Mouse (Mus musculus) heart, postnatal 14 days (tissue): Measurements from ENCODE around the gene Pdk1. TPM values are rescaled to one million over a fixed set of nuclear protein-coding genes. Genes with fewer than 3 reads are reported as not detected.
"Not testable (repeated sequence)": the region's sequence is repeated elsewhere in the genome, so short reads cannot be mapped to it uniquely, and the experiment has no call there.

Experiments used
- DNase-seq, 2 experiments: peaks; one replicate each; pipeline ENCODE4 v3.0.0; 2021 to 2022
- intact Hi-C: fragments of 180-260 bp; cut with DNase I; formaldehyde crosslinking; loops from one replicate; pipeline ENCODE4 v1.15.1; 2025
- total RNA-seq, 2 experiments: library from RNA; stranded (reverse); gene quantifications; 2 replicates each; pipeline ENCODE4 v1.2.3; 2021

Gene Pdk1
- total RNA-seq, 2 experiments from 2014 or later = 98.2 to 107 TPM

GRCm38 (mm10) chr2:71873474-71874322 lies 674 bp downstream of the Pdk1 start:
- intact Hi-C loops = no loop called here
- DNase-seq = peak in 1 of 2 experiments; percentile 32

GRCm38 (mm10) chr2:71874422-71874821 lies 1.4 kb downstream of the Pdk1 start:
- no peak for DNase-seq
- intact Hi-C loops = no loop called here

- DNase-seq = no peak
- intact Hi-C loops = no loop called here
Observed at GRCm38 (mm10) chr2:71874836-71875235, 1.8 kb downstream of the Pdk1 start.

DNA sequence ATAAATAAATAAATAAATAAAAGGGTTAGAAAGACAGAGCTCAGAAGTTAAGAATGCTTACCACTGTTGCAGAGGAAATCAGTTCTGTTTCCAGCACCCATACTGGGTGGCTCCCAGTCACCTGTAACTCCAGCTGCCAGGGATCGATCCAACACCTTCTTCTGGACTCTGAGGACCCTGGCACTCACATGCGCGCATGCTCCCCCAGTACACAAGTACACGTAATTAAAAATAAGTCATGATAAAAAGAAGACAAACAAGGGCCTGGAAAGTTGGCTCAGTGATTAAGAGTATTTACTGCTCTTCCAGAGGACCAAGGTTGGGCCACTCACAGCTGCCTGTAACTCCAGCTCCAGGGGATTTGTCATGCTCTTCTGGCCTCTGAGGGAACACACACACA lies 4.8 kb downstream of the Pdk1 start:
- no peak for DNase-seq
- intact Hi-C loops = no loop called here

DNA sequence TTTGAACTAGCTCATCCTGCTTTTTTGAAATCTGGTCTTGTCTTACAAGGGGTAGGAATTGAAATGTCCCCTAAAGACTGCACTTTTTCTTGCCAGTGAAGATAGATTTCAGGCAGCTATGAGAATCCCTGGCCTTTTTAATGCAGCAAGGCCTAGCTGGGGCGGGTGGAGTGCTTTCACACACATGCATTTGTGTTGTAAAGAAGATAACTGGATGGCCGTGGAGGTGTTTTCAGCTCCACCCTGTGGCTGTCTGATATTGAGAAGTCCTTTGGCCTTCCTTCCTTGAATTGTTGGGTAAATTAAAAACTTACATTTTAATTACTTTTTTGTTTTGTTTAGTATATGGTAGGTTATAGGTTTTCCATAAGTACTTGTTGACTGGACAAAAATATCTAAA lies 5.4 kb downstream of the Pdk1 start:
- intact Hi-C loops = no loop called here
- no peak for DNase-seq

DNA sequence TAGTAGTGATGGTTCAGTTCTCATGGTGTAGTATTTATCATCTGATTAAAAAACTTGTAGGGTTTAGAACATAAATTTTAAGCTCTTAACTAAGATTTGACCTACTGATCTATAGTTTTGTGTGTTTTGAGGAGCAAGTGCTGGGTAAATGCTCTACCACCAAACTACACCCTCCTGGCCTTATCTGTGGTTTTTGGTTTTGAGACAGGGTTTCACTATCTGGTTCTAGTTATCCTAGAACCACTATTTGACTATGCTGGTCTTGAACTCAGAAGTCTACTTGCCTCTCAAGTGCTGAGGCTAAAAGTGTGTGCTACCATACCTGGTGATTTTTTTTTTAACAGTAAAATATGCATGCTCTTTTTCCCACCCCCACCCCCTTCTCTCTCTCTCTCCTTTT lies 5.9 kb downstream of the Pdk1 start:
- no peak for DNase-seq
- intact Hi-C loops = no loop called here

DNA sequence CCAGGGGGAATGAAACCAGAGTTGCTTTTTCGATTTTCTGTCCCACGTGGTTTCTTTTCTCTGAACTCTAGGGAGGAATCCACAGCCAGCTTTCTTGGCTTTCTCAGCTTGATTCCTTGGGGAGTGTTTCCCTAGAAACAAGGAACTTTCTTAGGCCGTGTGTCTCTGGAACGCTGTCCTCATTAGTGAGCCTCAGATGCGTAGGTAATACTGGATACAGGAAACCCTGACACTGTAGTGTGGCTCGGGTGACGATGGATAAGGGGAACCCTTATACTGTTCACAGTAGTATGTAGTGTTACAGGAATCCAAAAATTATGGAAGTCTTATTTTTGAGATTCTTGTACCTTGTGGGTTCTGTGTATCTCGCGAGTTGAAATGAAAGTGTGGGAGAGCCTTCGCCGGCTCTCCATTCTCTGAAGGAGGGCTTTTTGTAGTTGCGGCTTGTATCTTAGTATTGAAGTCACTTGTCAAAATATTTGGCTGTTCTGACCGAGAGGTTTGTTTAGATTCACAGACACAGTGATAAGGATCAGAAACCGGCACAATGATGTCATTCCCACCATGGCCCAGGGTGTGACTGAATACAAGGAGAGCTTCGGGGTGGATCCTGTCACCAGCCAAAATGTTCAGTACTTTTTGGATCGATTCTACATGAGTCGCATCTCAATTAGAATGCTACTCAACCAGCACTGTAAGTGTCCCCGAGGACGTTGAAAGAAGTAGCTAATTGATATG lies 10.1 kb downstream of the Pdk1 start:
- no peak for DNase-seq
- intact Hi-C loops = no loop called here

- intact Hi-C loops = no loop called here
- no peak for DNase-seq
Observed at GRCm38 (mm10) chr2:71887269-71887668, 14.2 kb downstream of the Pdk1 start.

DNA sequence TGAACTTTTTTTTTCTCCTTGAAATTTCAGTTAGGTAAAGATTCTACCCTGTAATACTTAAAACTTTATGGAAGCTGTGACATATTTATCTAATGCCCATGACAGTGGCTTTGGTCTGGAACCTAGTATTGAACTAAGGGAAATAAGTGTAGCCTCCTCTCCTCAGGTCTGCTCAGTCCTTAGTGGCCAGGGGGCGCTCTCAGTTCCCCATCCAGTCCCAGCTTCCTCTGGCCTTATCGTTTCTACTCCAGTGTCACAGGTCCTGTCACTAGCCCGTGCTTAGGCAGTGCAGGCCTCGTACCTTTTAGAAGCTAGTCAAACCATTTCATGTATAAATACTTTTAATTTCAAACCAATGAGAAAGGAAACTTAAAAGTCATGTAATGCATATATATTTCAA lies 15.4 kb downstream of the Pdk1 start:
- intact Hi-C loops = no loop called here
- DNase-seq = no peak

DNA sequence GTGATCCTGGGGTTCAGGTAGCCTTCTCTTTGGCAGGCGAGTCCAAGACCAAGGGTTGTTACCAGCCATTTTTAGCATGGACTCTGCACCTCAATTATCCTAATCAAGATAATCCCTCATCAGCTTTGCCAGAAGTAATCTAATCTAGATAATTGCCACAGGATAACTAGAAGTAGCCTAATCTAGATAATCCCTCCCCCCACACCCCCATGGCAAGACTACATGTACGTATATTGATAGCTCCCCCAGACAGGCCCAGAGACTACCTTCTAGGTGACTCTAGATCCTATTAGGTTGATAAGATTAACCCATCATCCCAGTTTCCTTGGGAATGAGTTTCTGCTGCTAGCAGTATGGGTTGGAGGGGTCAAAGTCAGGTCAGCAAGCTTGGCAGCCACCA lies 18.5 kb downstream of the Pdk1 start:
- no peak for DNase-seq
- intact Hi-C loops = no loop called here

DNA sequence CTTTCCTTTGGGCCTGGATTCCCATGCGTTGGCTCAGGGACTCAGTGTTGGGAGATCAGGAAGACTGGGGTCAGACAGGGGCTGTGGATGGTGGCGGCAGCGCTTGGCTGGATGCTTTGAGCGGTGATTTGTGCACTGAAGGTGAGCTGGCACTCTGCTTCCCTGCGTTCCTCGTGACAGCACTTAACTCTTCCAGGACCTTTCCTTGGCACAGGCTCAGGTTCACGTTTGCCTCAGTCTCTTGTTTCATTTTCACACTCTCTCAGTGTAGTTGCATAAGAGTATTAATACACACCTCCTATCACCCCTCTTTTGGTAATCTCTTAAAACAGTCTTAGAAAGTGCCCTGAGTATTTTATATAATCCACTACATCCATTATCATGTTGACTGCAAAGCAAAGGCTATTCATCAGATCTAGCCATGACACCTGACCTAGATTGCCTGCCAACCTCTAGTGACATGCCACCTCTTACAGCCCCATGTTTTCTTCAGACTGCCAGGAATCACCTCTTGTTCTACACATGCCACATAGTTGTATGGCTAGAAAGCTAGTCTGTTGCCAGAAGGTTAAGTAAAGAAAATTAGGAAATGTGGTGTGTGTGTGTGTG lies 19.8 kb downstream of the Pdk1 start:
- intact Hi-C loops = no loop called here
- DNase-seq = no peak

- no peak for DNase-seq
- intact Hi-C loops = loop anchor here (5.0 kb wide), 1 partner anchor 142 kb away; no protein-coding TSS in a partner anchor
Observed at GRCm38 (mm10) chr2:71895596-71896286, 22.7 kb downstream of the Pdk1 start.

DNA sequence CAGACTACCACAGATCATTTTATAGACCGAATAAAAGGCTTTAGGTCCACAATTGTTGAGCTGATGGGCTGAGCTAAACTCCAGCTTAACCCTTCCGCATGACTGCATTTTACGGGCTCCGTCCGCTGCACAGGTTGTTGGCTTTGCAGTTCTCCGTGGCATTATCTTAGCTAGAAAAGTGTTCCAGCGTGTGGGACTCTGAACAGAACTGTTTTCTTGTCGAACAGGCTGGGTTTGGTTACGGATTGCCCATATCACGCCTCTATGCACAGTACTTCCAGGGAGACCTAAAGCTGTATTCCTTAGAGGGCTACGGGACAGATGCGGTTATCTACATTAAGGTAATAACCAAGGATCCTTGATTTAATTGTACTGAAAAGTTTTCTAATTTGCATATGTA lies 24.4 kb downstream of the Pdk1 start:
- no peak for DNase-seq
- intact Hi-C loops = loop anchor here (5.0 kb wide), 1 partner anchor 140 kb away; no protein-coding TSS in a partner anchor

DNA sequence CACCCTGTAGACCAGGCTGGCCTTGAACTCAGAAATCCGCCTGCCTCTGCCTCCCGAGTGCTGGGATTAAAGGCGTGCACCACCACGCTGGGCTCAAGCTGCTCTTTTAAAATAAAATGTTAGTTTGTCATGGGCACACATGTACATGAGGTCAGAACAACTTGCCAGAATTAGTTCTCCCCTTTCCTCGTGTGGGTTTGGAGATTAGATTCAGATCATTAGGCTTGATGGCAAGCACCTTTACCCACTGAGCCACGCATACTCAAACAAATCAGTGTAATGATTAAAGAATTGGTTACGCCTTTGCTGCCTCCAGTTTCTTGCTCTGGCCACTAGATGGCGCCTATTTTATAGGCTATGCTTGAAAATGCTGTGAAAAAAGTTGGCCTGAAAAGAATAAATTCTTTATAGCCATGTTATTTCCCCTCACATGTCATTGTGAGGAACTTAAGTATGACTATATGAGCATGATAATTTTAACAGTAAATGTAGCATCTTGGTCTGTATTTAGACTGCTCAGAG lies 25.4 kb downstream of the Pdk1 start:
- DNase-seq = peak; percentile 22 to 59

DNA sequence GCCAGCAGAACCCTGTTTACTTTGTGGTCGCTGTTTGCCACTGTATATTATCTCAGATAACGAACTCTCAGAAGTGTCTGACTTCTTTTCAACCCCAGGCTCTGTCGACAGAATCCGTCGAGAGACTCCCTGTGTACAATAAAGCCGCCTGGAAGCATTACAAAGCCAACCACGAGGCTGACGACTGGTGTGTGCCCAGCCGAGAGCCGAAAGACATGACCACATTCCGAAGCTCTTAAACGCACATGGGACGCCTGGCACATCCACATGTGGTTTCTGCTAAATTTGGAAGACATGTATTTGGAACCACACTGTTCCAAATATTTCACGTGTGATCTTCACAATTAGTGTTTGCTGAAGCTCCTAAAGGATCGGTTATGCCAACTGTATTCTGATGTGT lies 26.9 kb downstream of the Pdk1 start:
- DNase-seq = peak; percentile 7 to 21
- intact Hi-C loops = loop anchor here (5.0 kb wide), 1 partner anchor 137 kb away; no protein-coding TSS in a partner anchor

More for the DNA sequence above, 25.4 kb downstream of the Pdk1 start:
- intact Hi-C loops = loop anchor here (1.0 to 5.0 kb wide), 2 partner anchors 57 to 139 kb away; no protein-coding TSS in a partner anchor

DNA sequence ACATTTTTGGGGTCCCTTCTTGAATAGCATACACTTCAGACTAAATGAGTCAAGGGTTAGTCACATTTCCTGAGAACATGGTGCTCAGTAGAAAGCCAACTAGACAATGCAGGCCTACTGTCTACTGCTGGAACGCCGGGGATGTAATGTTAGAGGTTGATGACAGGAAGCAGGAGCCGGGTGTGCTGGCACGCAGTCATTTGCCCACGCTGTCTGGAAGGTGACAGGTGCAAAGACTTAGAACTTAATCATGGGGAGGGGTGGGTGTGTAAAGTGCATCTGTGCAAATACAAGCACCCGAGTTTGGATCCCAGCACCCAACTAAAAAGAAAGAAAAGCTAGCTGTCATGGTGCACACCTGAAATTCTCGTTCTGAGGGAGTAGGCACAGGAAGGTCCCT lies 32.1 kb downstream of the Pdk1 start:
- no peak for DNase-seq
- intact Hi-C loops = no loop called here

DNA sequence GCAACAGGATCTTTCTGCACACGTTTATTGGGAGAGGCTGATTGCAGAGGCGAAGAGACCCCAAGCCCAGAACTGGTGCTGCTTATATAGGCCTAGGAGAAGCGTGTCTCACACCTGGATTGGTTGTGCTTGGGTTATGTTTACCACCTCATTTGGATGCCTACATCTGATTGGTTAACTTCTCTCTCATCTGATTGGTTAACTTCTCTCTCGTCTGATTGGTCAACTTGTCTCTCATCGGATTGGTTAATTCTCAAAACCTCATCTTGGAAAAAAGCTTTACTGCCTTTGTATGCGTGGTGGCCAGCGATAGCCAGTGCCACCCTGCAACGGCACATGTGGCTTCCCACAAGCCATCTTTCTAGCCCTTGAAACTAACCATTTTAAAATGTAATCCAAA lies 33.3 kb downstream of the Pdk1 start:
- not testable (repeated sequence) for DNase-seq

GRCm38 (mm10) chr2:71913911-71914310 lies 40.9 kb downstream of the Pdk1 start:
- no peak for DNase-seq
- intact Hi-C loops = no loop called here

More for the DNA sequence above, 33.3 kb downstream of the Pdk1 start:
- intact Hi-C loops = not testable (repeated sequence)

DNA sequence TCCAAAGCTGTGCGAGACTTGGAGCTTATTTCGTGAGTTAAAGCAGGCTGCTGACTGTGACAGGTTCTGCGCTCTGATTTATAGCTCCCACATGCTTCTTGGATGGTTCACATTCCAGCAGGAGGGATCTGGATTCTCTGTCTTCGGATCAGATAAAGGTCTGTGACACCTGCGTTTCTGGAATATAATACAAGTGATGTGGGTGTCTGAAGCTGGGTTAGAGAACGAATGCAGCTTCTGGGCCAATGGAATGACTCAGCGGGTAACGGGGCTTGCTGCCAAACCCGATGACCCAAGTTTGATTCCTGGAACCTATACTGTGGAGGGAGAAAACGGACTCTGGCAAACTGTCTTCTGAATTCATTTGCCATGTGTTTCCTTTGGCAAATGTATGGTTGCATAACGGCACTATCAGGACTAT lies 46.2 kb downstream of the Pdk1 start:
- DNase-seq = no peak
- intact Hi-C loops = no loop called here

DNA sequence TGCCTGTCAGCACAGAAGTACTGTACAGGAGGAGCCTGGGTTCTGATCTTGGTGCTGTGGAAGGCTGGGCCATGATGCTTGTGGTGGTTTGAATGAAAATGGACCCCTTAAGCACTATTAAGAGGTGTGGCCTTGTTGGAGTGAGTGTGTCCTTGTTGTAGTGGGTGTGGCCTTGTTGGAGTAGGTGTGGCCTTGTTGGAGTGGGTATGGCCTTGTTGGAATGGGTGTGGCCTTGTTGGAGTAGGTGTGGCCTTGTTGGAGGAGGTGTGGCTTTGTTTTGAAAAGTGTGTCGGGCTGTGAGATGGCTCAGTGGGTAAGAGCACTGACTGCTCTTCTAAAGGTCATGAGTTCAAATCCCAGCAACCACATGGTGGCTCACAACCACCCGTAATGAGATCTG lies 51.9 kb downstream of the Pdk1 start:
- intact Hi-C loops, DNase-seq: not testable (repeated sequence)
